Mouse (Mus musculus) forebrain, embryonic 16.5 days (tissue): Measurements from ENCODE around the gene Ear14. TPM values are rescaled to one million over a fixed set of nuclear protein-coding genes. Genes with fewer than 3 reads are reported as not detected.
"Not testable (repeated sequence)": the region's sequence is repeated elsewhere in the genome, so short reads cannot be mapped to it uniquely, and the experiment has no call there.

Source experiments
- ATAC-seq: fragments of 200-750 bp; cut with Nextera tagmentation; 2 replicates; pipeline ENCODE4 v1.8.0; 2017; ENCODE audit warnings: mild to moderate bottlenecking, moderate library complexity
- H3K27ac ChIP-seq: fragments of 300-500 bp; sonication (generic); 2 replicates; pipeline ENCODE4 v1.5.1; 2014; ENCODE audit warnings: low read length, control low read depth
- H3K27me3 ChIP-seq: fragments of 300-500 bp; sonication (generic); replicated peaks from 2 replicates; pipeline ENCODE4 v1.6.1; 2014; ENCODE audit warnings: low read length; ENCODE audit not compliant: control insufficient read depth, insufficient read depth
- H3K36me3 ChIP-seq: fragments of 300-500 bp; sonication (generic); 2 replicates; pipeline ENCODE4 v1.6.1; 2014; ENCODE audit not compliant: control insufficient read depth, insufficient read depth
- H3K4me1 ChIP-seq: fragments of 300-500 bp; sonication (generic); replicated peaks from 2 replicates; pipeline ENCODE4 v1.6.1; 2014; ENCODE audit warnings: low read length; ENCODE audit not compliant: control insufficient read depth, insufficient read depth
- H3K4me2 ChIP-seq: fragments of 300-500 bp; sonication (generic); 2 replicates; pipeline ENCODE4 v1.6.1; 2014; ENCODE audit warnings: mild to moderate bottlenecking, low read length, control low read depth
- H3K4me3 ChIP-seq: fragments of 300-500 bp; sonication (generic); replicated peaks from 2 replicates; pipeline ENCODE4 v1.5.1; 2014; ENCODE audit warnings: mild to moderate bottlenecking, low read length, control low read depth
- H3K9ac ChIP-seq: fragments of 300-500 bp; sonication (generic); replicated peaks from 2 replicates; pipeline ENCODE4 v1.6.1; 2014; ENCODE audit warnings: low read depth, low read length, control low read depth
- H3K9me3 ChIP-seq: fragments of 300-500 bp; sonication (generic); 2 replicates; pipeline ENCODE4 v1.6.1; 2016; ENCODE audit warnings: low read length; ENCODE audit not compliant: control insufficient read depth
- WGBS: fragments of 180-500 bp; shearing (Covaris S2); extraction: QIAGEN DNeasy Blood & Tissue Kit; methylation state at CpG from one replicate; pipeline ENCODE4 v1.1.7; 2014; 5-methylcytosine and 5-hydroxymethylcytosine counted together
- polyA plus RNA-seq: library from polyadenylated mRNA; unstranded; fragments of >200 nt; fragmentation: Nextera tagmentation; extraction: Ambion mirVana; gene quantifications from 2 replicates; pipeline ENCODE4 v1.2.1, GENCODE M21; 2015

The Ear14 gene
- polyA plus RNA-seq, 1 experiment from 2014 or later, result not detected

- 0 out of 2 replicates have a peak, but pooled peaks have one; percentile 23 for ATAC-seq
- H3K36me3 ChIP-seq, H3K27ac ChIP-seq, H3K9me3 ChIP-seq, H3K27me3 ChIP-seq, H3K4me3 ChIP-seq, H3K9ac ChIP-seq, H3K4me1 ChIP-seq, H3K4me2 ChIP-seq: not testable (repeated sequence)
- WGBS, result 19% methylated on average over 4 of the region's 4 CpGs
Measured at GRCm38 (mm10) chr14:51172947-51173346, 30.2 kb upstream of the Ear14 start.

GRCm38 (mm10) chr14:51173843-51174242 is 29.3 kb upstream of the Ear14 start:
- H3K27me3 ChIP-seq, result no peaks in the 10 kb centered on the region
- H3K4me2 ChIP-seq, result no peak overlapping the region
- 66% methylated on average over 4 of the region's 4 CpGs for WGBS
- H3K27ac ChIP-seq, result no peak overlapping the region
- H3K4me1 ChIP-seq, result no peaks in the 10 kb centered on the region
- no peaks in the 10 kb centered on the region for H3K9me3 ChIP-seq
- no peak for ATAC-seq
- no peak overlapping the region for H3K9ac ChIP-seq
- no peaks in the 10 kb centered on the region for H3K36me3 ChIP-seq
- no peak overlapping the region for H3K4me3 ChIP-seq

- H3K27me3 ChIP-seq, ATAC-seq, H3K4me1 ChIP-seq, H3K27ac ChIP-seq, H3K4me2 ChIP-seq, H3K9me3 ChIP-seq, H3K9ac ChIP-seq, H3K36me3 ChIP-seq, H3K4me3 ChIP-seq: not testable (repeated sequence)
- 66% methylated on average over 2 of the region's 2 CpGs for WGBS
Measured at GRCm38 (mm10) chr14:51181051-51181450, 22.1 kb upstream of the Ear14 start.

- Histone ChIP-seq H3K4me1 (no peaks in the 10 kb centered on the region), H3K9ac (no peak overlapping the region), H3K4me3 (no peak overlapping the region), H3K9me3 (no peaks in the 10 kb centered on the region), H3K4me2 (no peak overlapping the region), H3K27me3 (no peaks in the 10 kb centered on the region), H3K36me3 (no peaks in the 10 kb centered on the region), H3K27ac (no peak overlapping the region)
- 89% methylated on average over 4 of the region's 4 CpGs for WGBS
- ATAC-seq, result no peak
Measured at GRCm38 (mm10) chr14:51195681-51196080, 7.5 kb upstream of the Ear14 start.

- Histone ChIP-seq H3K9me3 (no peaks in the 10 kb centered on the region), H3K4me2 (no peak within 1 kb of the TSS), H3K27me3 (no peaks in the 10 kb centered on the region), H3K4me1 (no peaks in the 10 kb centered on the region), H3K27ac (no peak within 1 kb of the TSS), H3K36me3 (no peaks in the 10 kb centered on the region), H3K4me3 (no peak within 1 kb of the TSS), H3K9ac (no peak within 1 kb of the TSS)
- WGBS, result 73% methylated on average over 5 of the region's 5 CpGs
- no peak for ATAC-seq
Measured at GRCm38 (mm10) chr14:51199098-51200023, 3.8 kb upstream of the Ear14 start, which contains the start of gene Ang2. Ang2 (minus strand) TSS chr14:51199148.

GRCm38 (mm10) chr14:51200054-51200453 is 3.1 kb upstream of the Ear14 start:
- no peak for ATAC-seq
- Histone ChIP-seq H3K9me3 (no peaks in the 10 kb centered on the region), H3K4me3 (no peak overlapping the region), H3K27ac (no peak overlapping the region), H3K9ac (no peak overlapping the region), H3K4me2 (no peak overlapping the region), H3K36me3 (no peaks in the 10 kb centered on the region), H3K27me3 (no peaks in the 10 kb centered on the region), H3K4me1 (no peaks in the 10 kb centered on the region)
- WGBS, result 78% methylated on average over 2 of the region's 2 CpGs

- Histone ChIP-seq H3K27me3 (no peaks in the 10 kb centered on the region), H3K9me3 (no peaks in the 10 kb centered on the region), H3K36me3 (no peaks in the 10 kb centered on the region), H3K4me3 (no peak overlapping the region), H3K27ac (no peak overlapping the region), H3K9ac (no peak overlapping the region), H3K4me1 (no peaks in the 10 kb centered on the region), H3K4me2 (no peak overlapping the region)
- ATAC-seq, result no peak
- WGBS, result 87% methylated on average over 2 of the region's 2 CpGs
Measured at GRCm38 (mm10) chr14:51200466-51200865, 2.7 kb upstream of the Ear14 start.

GRCm38 (mm10) chr14:51220075-51220474 is 16.9 kb downstream of the Ear14 start:
- H3K27ac ChIP-seq, H3K27me3 ChIP-seq, H3K9me3 ChIP-seq, H3K9ac ChIP-seq, H3K4me1 ChIP-seq, ATAC-seq, H3K4me3 ChIP-seq, H3K4me2 ChIP-seq, H3K36me3 ChIP-seq: not testable (repeated sequence)
- 96% methylated on average over 3 of the region's 3 CpGs for WGBS

- not testable (repeated sequence) for H3K4me1 ChIP-seq, H3K9ac ChIP-seq, H3K9me3 ChIP-seq, H3K4me2 ChIP-seq, H3K27me3 ChIP-seq, H3K4me3 ChIP-seq, H3K27ac ChIP-seq, H3K36me3 ChIP-seq, ATAC-seq
- WGBS, result 65% methylated on average over 4 of the region's 4 CpGs
Measured at GRCm38 (mm10) chr14:51229657-51230056, 26.5 kb downstream of the Ear14 start.
